Mouse (Mus musculus) midbrain, embryonic 15.5 days (tissue): ENCODE measurements at regions not wholly inside any gene's neighbourhood (a gene's known extent, or its start where the extent isn't known, plus 50 kb on each side); places are given as distances from the start of the nearest gene placed in this dataset.
A peak's percentile ranks its signal among the peaks of the same experiment; 100 is the strongest.

Experiments
- ATAC-seq: fragments of 200-750 bp; cut with Nextera tagmentation; replicated peaks from 2 replicates; pipeline ENCODE4 v1.8.0; 2017; ENCODE audit warnings: moderate TSS enrichment
- H3K27ac ChIP-seq: fragments of 300-500 bp; sonication (generic); 2 replicates; pipeline ENCODE4 v1.5.1; 2015; ENCODE audit warnings: mild to moderate bottlenecking, inconsistent platforms
- H3K27me3 ChIP-seq: fragments of 300-500 bp; sonication (generic); replicated peaks from 2 replicates; pipeline ENCODE4 v1.6.1; 2015; ENCODE audit warnings: inconsistent platforms
- H3K36me3 ChIP-seq: fragments of 300-500 bp; sonication (generic); replicated peaks from 2 replicates; pipeline ENCODE4 v1.6.1; 2015; ENCODE audit warnings: inconsistent platforms
- H3K4me1 ChIP-seq: fragments of 300-500 bp; sonication (generic); 2 replicates; pipeline ENCODE4 v1.6.1; 2015; ENCODE audit warnings: inconsistent platforms
- H3K4me2 ChIP-seq: fragments of 300-500 bp; sonication (generic); 2 replicates; pipeline ENCODE4 v1.6.1; 2015; ENCODE audit warnings: inconsistent platforms, mild to moderate bottlenecking, moderate library complexity
- H3K4me3 ChIP-seq: fragments of 300-500 bp; sonication (generic); 2 replicates; pipeline ENCODE4 v1.5.1; 2015; ENCODE audit warnings: mild to moderate bottlenecking, inconsistent platforms
- H3K9ac ChIP-seq: fragments of 300-500 bp; sonication (generic); 2 replicates; pipeline ENCODE4 v1.6.1; 2015; ENCODE audit warnings: mild to moderate bottlenecking, inconsistent platforms
- H3K9me3 ChIP-seq: fragments of 300-500 bp; sonication (generic); 2 replicates; pipeline ENCODE4 v1.6.1; 2016; ENCODE audit warnings: inconsistent platforms
- WGBS: fragments of 180-500 bp; shearing (Covaris S2); methylation state at CpG from one replicate; pipeline ENCODE4 v1.1.7; 2015; ENCODE audit warnings: mixed read lengths; 5-methylcytosine and 5-hydroxymethylcytosine counted together

DNA sequence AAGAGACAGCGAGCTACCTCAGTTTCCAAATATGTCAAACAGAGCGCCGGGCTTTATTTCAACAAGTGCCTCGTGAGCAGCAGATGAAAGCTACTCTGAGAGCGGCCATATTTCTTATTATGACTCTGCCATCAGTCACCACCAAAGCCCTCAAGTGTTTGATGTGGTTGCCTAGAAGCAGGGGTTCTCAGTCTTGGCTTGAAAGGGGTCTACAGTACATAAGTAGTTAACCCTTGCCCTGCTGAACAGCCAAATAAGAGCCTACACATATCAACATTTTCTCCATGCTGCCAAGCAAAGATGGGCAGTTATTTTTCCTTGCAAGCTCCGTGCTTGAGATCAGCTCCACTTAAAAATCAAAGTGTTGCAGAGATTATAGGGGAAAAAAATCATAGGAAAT is 788.8 kb downstream of the Nr2f2 start:
- H3K4me3 ChIP-seq: no peak overlapping the region
- H3K9ac ChIP-seq: no peak overlapping the region
- H3K27me3 ChIP-seq: no peaks in the 10 kb centered on the region; the same call in 1 of the 2 replicates
- no peaks in the 10 kb centered on the region for H3K36me3 ChIP-seq
- H3K9me3 ChIP-seq: no peaks in the 10 kb centered on the region
- peaks cover 10% of the 10 kb centered on the region; the same call in 1 of the 2 replicates for H3K4me1 ChIP-seq
- H3K27ac ChIP-seq: no peak overlapping the region
- ATAC-seq: no peak
- no peak overlapping the region for H3K4me2 ChIP-seq
- 69% methylated on average over 6 of the region's 6 CpGs for WGBS

DNA sequence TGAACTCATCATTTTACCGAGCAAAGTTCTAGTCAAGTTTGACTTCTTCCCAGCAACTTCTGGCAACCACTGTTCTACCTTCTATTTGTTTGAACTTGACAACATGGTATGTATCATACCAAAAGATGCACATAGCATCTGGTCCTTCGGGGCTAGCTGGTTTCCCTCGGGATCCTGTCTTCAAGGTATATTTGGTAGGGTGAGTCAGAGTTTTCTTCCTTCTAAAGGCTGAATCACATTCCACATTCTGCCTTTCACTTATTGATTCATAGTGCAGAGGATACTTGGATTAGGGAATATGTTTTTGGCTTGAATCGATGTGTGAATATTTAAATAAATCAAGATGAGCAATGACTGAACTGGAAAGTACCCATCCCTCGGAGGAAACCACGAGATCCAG is 789.9 kb downstream of the Nr2f2 start:
- no peak overlapping the region for H3K27ac ChIP-seq
- peaks cover 12% of the 10 kb centered on the region; the same call in 1 of the 2 replicates for H3K4me1 ChIP-seq
- 89% methylated on average over 6 of the region's 6 CpGs for WGBS
- no peak overlapping the region for H3K4me2 ChIP-seq
- no peak overlapping the region for H3K4me3 ChIP-seq
- no peak for ATAC-seq
- H3K36me3 ChIP-seq: no peaks in the 10 kb centered on the region
- no peaks in the 10 kb centered on the region for H3K9me3 ChIP-seq
- no peak overlapping the region for H3K9ac ChIP-seq
- H3K27me3 ChIP-seq: no peaks in the 10 kb centered on the region; the same call in 1 of the 2 replicates

DNA sequence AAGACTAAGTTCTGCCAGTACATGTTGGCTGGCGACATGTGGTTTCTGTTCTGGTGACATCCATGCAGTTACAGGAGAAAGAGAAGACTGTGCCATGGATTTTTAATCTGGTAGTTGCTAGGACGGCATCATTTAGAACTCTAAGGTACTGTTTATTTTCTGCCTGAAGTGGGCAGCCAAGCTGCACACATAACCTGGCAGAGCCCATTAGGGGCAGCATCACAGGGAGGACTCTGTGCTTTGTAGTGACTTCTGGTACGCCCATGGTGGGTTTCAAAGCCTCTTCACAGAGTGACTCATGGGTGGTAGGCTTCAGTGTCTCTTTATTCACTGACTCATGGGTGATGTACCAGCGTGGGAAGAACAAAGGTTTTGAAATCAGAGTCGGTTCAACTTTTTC is 792.8 kb downstream of the Nr2f2 start:
- Histone ChIP-seq H3K27ac (no peak overlapping the region), H3K36me3 (no peaks in the 10 kb centered on the region), H3K4me3 (no peak overlapping the region), H3K4me1 (peaks cover 2% of the 10 kb centered on the region; the same call in 1 of the 2 replicates), H3K4me2 (no peak overlapping the region), H3K9ac (no peak overlapping the region), H3K9me3 (no peaks in the 10 kb centered on the region), H3K27me3 (no peaks in the 10 kb centered on the region; the same call in 1 of the 2 replicates)
- 72% methylated on average over 5 of the region's 5 CpGs for WGBS
- no peak for ATAC-seq

DNA sequence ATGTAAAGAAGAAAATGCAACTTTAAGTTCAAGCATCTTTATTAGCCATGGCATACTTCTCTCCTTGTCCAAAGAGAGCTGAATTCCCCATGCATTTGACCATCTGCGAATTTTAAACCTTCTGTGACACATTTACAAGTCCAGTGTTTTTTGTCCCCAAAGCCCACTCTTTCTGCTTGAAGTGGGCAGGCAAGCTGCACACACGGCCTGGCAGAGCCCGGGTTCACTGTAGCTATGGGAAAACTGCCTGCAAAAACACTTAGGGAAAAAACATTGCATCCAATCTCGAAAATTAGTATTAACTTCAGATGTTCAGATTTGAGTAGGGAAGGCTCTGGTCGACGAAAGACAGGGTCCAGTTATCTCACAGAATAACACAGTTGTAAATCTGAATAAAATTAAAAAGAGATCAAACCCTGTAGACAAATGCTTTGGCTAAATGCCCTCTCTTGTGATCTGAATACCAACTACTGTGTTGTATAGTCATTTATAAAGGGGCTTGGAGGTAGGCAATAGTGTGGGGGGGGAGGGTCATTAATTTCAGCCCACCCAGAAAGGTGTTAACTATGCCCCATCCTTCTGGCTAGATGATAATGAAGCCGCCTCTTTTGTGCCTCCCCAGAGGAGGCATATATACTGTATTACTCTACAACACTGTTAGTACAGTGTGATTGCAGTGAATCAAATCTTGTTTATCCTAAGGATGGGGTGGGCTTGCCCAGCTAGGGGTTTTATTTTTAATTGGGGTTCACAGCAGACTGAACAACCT is 793.7 kb downstream of the Nr2f2 start:
- 59% methylated on average over 7 of the region's 7 CpGs for WGBS
- Histone ChIP-seq H3K9ac (no peak overlapping the region), H3K4me2 (no peak overlapping the region), H3K27me3 (no peaks in the 10 kb centered on the region; the same call in 1 of the 2 replicates), H3K4me1 (0 out of 2 replicates have a peak, but pooled peaks cover 2% of the 10 kb centered on the region), H3K9me3 (no peaks in the 10 kb centered on the region), H3K36me3 (no peaks in the 10 kb centered on the region), H3K4me3 (no peak overlapping the region), H3K27ac (0 out of 2 replicates have a peak overlapping the region, but pooled peaks have one; percentile 29)
- ATAC-seq: peak; percentile 56

- H3K9me3 ChIP-seq: no peaks in the 10 kb centered on the region
- ATAC-seq: no peak
- no peak overlapping the region for H3K4me3 ChIP-seq
- no peaks in the 10 kb centered on the region for H3K4me1 ChIP-seq
- WGBS: 59% methylated on average over 4 of the region's 4 CpGs
- H3K36me3 ChIP-seq: no peaks in the 10 kb centered on the region
- H3K27ac ChIP-seq: no peak overlapping the region
- H3K4me2 ChIP-seq: no peak overlapping the region
- H3K9ac ChIP-seq: no peak overlapping the region
- H3K27me3 ChIP-seq: no peaks in the 10 kb centered on the region
Measured at GRCm38 (mm10) chr7:69566949-69567348, 799.6 kb downstream of the Nr2f2 start.

- H3K4me3 ChIP-seq: no peak overlapping the region
- no peak overlapping the region for H3K27ac ChIP-seq
- H3K9me3 ChIP-seq: no peaks in the 10 kb centered on the region
- no peaks in the 10 kb centered on the region for H3K4me1 ChIP-seq
- no peaks in the 10 kb centered on the region for H3K27me3 ChIP-seq
- H3K36me3 ChIP-seq: no peaks in the 10 kb centered on the region
- no peak for ATAC-seq
- H3K9ac ChIP-seq: no peak overlapping the region
- 83% methylated on average over 2 of the region's 2 CpGs for WGBS
- no peak overlapping the region for H3K4me2 ChIP-seq
Measured at GRCm38 (mm10) chr7:69564432-69564831, 802.1 kb downstream of the Nr2f2 start.

DNA sequence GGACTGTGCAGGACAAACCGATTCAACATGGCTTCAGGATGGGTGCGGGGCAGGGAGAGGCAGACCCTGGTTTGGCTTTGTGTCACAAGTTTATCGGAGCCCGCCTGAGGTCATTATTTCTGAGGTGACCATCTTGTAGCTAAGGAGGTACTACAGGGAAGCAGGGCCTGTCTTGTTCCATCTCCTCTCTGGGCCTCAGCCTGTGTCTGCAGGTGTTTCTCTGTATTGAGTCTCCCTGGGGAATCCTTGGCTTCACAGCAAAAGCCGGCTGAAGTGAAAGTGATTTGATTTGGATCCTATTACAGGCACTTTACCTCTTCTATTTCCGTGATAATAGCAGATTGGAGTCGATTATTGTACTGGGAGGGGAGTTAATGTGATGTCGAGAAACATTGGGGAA is 805.7 kb upstream of the Arrdc4 start:
- H3K27me3 ChIP-seq: no peaks in the 10 kb centered on the region
- no peak overlapping the region for H3K9ac ChIP-seq
- H3K36me3 ChIP-seq: no peaks in the 10 kb centered on the region
- no peaks in the 10 kb centered on the region for H3K9me3 ChIP-seq
- H3K27ac ChIP-seq: no peak overlapping the region
- no peak overlapping the region for H3K4me2 ChIP-seq
- no peak for ATAC-seq
- no peaks in the 10 kb centered on the region for H3K4me1 ChIP-seq
- 70% methylated on average over 8 of the region's 8 CpGs for WGBS
- H3K4me3 ChIP-seq: no peak overlapping the region

DNA sequence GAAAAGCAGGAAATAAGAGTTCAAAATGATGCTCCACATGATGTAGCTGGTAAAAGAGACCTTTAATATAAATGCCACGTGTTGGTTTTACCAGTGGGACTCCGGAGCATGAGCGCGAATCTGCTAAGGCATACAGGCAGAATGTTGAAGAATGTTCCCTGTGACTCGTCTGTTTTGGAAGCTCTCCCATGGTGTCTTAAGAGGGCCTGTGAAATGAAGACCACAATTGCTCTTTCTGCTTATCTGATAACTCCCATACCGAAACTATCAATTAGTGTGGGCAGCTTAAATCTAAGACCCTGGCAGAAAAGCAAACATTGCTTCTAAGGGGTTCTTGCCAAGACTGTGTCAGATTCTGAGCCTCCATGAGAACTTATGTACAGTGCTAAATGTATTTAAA is 804.9 kb upstream of the Arrdc4 start:
- Histone ChIP-seq H3K9ac (no peak overlapping the region), H3K9me3 (no peaks in the 10 kb centered on the region), H3K27me3 (no peaks in the 10 kb centered on the region), H3K4me3 (no peak overlapping the region), H3K27ac (no peak overlapping the region), H3K4me1 (no peaks in the 10 kb centered on the region), H3K36me3 (no peaks in the 10 kb centered on the region), H3K4me2 (no peak overlapping the region)
- 79% methylated on average over 6 of the region's 6 CpGs for WGBS
- no peak for ATAC-seq

DNA sequence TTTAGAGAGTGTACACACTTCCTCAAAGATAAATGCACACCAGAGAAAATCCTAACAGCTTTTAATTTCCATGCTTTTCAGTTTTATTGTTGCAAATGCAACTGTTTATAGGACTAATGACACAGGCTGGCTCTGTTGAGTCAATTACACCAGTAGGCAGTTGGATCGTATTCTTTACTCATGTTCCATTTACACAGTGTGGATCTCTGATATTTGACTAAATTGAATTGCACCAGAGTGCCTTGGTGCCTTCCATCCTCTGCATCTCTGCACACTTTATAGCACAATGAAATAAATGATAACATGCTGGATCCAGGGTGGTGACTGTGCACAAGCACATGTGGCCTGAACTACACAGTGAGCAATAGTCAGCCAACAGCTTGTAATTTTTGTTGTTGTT is 787.0 kb upstream of the Arrdc4 start:
- Histone ChIP-seq H3K9ac (no peak overlapping the region), H3K9me3 (no peaks in the 10 kb centered on the region), H3K4me3 (no peak overlapping the region), H3K27ac (no peak overlapping the region), H3K4me2 (no peak overlapping the region), H3K4me1 (no peaks in the 10 kb centered on the region), H3K27me3 (no peaks in the 10 kb centered on the region), H3K36me3 (no peaks in the 10 kb centered on the region)
- WGBS: 75% methylated on average over 1 of the region's 1 CpGs
- no peak for ATAC-seq

DNA sequence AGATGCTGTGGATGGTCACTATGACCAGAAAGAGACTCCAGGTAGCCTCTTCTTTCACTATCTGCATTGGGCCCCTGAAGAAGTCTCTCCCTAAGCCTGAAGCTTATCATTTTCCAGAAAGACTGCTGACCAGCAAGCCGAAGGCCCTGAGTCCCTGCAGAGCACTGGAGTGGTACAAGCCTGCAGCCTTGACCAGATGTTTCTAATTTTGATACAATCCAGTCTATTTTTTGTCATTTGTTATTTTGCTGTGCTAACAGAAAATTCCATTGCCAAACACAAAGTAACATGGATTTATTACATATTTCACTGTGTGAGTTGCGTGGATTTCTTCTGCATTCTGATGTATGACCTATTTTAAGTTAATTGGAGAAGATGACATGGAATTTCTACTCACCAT is 764.9 kb upstream of the Arrdc4 start:
- Histone ChIP-seq H3K9ac (no peak overlapping the region), H3K4me2 (no peak overlapping the region), H3K36me3 (no peaks in the 10 kb centered on the region), H3K27me3 (no peaks in the 10 kb centered on the region), H3K4me1 (no peaks in the 10 kb centered on the region), H3K9me3 (no peaks in the 10 kb centered on the region), H3K4me3 (no peak overlapping the region), H3K27ac (no peak overlapping the region)
- 88% methylated on average over 2 of the region's 2 CpGs for WGBS
- ATAC-seq: no peak

- no peak for ATAC-seq
- H3K27ac ChIP-seq: no peak overlapping the region
- H3K9me3 ChIP-seq: no peaks in the 10 kb centered on the region
- no peak overlapping the region for H3K4me3 ChIP-seq
- no peaks in the 10 kb centered on the region for H3K4me1 ChIP-seq
- H3K36me3 ChIP-seq: no peaks in the 10 kb centered on the region
- 50% methylated on average over 8 of the region's 8 CpGs for WGBS
- H3K4me2 ChIP-seq: 0 out of 2 replicates have a peak overlapping the region, but pooled peaks have one; percentile 8
- no peaks in the 10 kb centered on the region for H3K27me3 ChIP-seq
- no peak overlapping the region for H3K9ac ChIP-seq
Measured at GRCm38 (mm10) chr7:69510389-69510788, 761.3 kb upstream of the Arrdc4 start.

DNA sequence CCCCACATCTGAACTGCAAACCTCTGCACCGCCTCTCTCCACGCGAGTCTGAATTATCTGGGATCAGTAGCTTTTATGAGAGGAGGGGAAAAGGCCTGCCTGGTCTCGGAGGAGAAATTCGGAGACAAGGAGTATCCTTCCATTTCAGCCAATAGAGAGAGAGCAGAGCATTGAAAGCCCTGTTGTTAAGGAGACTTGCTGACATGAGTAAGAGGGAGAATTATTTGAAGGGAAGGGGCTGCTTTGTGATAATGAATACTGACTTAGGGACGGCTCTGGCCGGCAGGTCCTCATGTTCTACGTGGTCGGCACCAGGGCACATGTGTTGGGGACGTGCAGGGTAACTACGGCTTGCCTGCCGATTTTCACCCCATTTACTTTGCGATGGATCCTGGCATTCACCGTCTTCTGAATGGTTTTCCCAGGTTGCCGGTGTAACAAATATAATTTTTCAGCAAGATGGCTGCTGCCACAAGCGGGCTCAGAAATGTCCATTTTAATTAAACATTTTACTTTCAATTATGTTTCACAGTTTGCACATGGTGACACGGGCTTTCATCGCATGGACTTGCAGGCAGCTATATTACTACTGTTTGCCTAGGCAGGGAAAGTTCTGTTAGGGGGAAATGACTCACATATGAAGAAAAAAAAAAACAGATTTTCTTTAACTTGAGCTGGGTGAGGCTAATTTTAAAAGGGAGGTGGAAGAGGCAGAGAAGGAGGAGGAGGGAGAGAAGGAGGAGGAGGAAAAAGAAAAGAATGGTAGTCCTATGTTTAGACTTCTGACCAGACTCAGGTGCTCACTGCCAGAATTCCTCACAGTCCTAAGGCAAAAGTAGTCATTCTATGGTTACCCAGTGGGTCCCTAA is 744.3 kb upstream of the Arrdc4 start:
- H3K36me3 ChIP-seq: no peaks in the 10 kb centered on the region
- peaks cover 6% of the 10 kb centered on the region; the same call in 1 of the 2 replicates for H3K4me1 ChIP-seq
- H3K9me3 ChIP-seq: no peaks in the 10 kb centered on the region
- peak overlapping the region; percentile 23 for H3K27ac ChIP-seq
- H3K9ac ChIP-seq: no peak overlapping the region
- no peak overlapping the region; the same call in 1 of the 2 replicates for H3K4me3 ChIP-seq
- peaks cover 18% of the 10 kb centered on the region for H3K27me3 ChIP-seq
- peak; percentile 54; the same call in 1 of the 2 replicates for ATAC-seq
- H3K4me2 ChIP-seq: peak overlapping the region; percentile 33
- WGBS: 45% methylated on average over 18 of the region's 18 CpGs
